Mouse (Mus musculus) midbrain, embryonic 11.5 days (tissue): ENCODE data around the gene Abca5. TPM values are rescaled to one million over a fixed set of nuclear protein-coding genes. Genes with fewer than 3 reads are reported as not detected.

Experiments used
- ATAC-seq: fragments of 200-750 bp; cut with Nextera tagmentation; 2 replicates; pipeline ENCODE4 v1.8.0; 2017; ENCODE audit warnings: moderate TSS enrichment, moderate library complexity; ENCODE audit not compliant: low FRiP score
- DNase-seq: peaks from one replicate; pipeline ENCODE4 v3.0.0; 2015; ENCODE audit warnings: low spot score; ENCODE audit errors: missing footprints
- H3K27ac ChIP-seq: fragments of 300-500 bp; sonication (generic); 2 replicates; pipeline ENCODE4 v1.5.1; 2014; ENCODE audit warnings: low read depth, low read length
- H3K27me3 ChIP-seq: fragments of 300-500 bp; sonication (generic); 2 replicates; pipeline ENCODE4 v1.6.1; 2014; ENCODE audit warnings: mild to moderate bottlenecking, low read length, moderate library complexity, mixed read lengths; ENCODE audit not compliant: control insufficient read depth, insufficient read depth
- H3K36me3 ChIP-seq: fragments of 300-500 bp; sonication (generic); 2 replicates; pipeline ENCODE4 v1.6.1; 2014; ENCODE audit warnings: mild to moderate bottlenecking, low read length, moderate library complexity, mixed read lengths; ENCODE audit not compliant: control insufficient read depth, insufficient read depth
- H3K4me1 ChIP-seq: fragments of 300-500 bp; sonication (generic); 2 replicates; pipeline ENCODE4 v1.6.1; 2014; ENCODE audit warnings: low read length; ENCODE audit not compliant: control insufficient read depth, insufficient read depth
- H3K4me2 ChIP-seq: fragments of 300-500 bp; sonication (generic); 2 replicates; pipeline ENCODE4 v1.6.1; 2014; ENCODE audit warnings: mild to moderate bottlenecking, moderate library complexity
- H3K4me3 ChIP-seq: fragments of 300-500 bp; sonication (generic); 2 replicates; pipeline ENCODE4 v1.5.1; 2014; ENCODE audit warnings: low read depth, low read length
- H3K9ac ChIP-seq: fragments of 300-500 bp; sonication (generic); 2 replicates; pipeline ENCODE4 v1.6.1; 2014; ENCODE audit warnings: low read length
- H3K9me3 ChIP-seq: fragments of 300-500 bp; sonication (generic); 2 replicates; pipeline ENCODE4 v1.6.1; 2016; ENCODE audit warnings: low read length; ENCODE audit not compliant: control insufficient read depth
- WGBS: fragments of 180-500 bp; shearing (Covaris S2); extraction: QIAGEN DNeasy Blood & Tissue Kit; methylation state at CpG from one replicate; pipeline ENCODE4 v1.1.7; 2014; 5-methylcytosine and 5-hydroxymethylcytosine counted together
- polyA plus RNA-seq: library from polyadenylated mRNA; unstranded; fragments of >200 nt; fragmentation: Nextera tagmentation; extraction: Ambion mirVana; gene quantifications from 2 replicates; pipeline ENCODE4 v1.2.1, GENCODE M21; 2014

Abca5 gene
- polyA plus RNA-seq, 1 experiment from 2014 or later = 4.2 TPM

DNA sequence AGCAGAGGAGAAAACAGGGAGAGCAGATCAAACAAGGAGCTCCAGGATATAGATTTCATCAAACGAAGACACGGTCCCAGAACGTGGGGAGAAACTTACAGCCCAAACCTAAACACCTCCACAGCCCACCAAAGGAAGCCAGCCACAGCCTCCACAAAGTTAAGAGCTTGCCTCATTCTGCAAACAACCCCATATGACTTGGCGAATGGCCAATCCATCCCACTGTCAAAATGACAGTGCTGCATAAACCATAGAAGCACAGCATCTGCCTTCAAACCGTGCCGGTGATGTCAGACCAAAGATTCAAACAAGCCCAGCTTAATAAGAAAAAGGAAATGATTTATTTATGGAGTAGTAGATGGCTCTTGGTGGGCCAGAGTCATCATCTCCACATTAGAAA, 7.4 kb downstream of the Abca5 start:
- no peaks in the 10 kb centered on the region for H3K36me3 ChIP-seq
- no peak overlapping the region for H3K27ac ChIP-seq
- peak; percentile 35 for DNase-seq
- H3K4me2 ChIP-seq = no peak overlapping the region
- H3K4me1 ChIP-seq = no peaks in the 10 kb centered on the region
- 92% methylated on average over 6 of the region's 6 CpGs for WGBS
- H3K4me3 ChIP-seq = no peak overlapping the region
- H3K9ac ChIP-seq = no peak overlapping the region
- no peak for ATAC-seq
- no peaks in the 10 kb centered on the region for H3K9me3 ChIP-seq
- H3K27me3 ChIP-seq = no peaks in the 10 kb centered on the region

DNA sequence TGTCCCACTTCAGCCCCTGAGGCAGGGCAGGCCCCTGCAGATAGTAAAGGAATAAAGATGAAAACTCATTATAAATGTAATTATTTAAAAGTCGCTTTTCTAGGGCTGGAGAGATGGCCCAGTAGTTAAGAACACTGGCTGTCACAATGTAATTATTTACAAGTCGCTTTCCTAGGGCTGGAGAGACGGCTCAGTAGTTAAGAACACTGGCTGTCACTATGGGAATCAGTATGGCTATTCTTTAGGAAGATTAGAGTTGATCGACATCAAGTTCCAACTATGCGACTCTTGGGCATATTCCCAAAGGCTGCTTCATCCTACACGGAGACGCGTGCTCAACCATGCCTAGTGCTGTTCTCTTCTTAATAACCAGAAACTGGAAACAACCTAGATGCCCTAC, 15.2 kb downstream of the Abca5 start:
- no peak overlapping the region for H3K9ac ChIP-seq
- DNase-seq (peak; percentile 75), ATAC-seq (no peak)
- no peak overlapping the region for H3K4me3 ChIP-seq
- no peak overlapping the region for H3K27ac ChIP-seq
- 0 out of 2 replicates have a peak, but pooled peaks cover 2% of the 10 kb centered on the region for H3K4me1 ChIP-seq
- H3K36me3 ChIP-seq = no peaks in the 10 kb centered on the region
- no peak overlapping the region for H3K4me2 ChIP-seq
- 28% methylated on average over 8 of the region's 8 CpGs for WGBS
- H3K27me3 ChIP-seq = no peaks in the 10 kb centered on the region
- H3K9me3 ChIP-seq = no peaks in the 10 kb centered on the region

DNA sequence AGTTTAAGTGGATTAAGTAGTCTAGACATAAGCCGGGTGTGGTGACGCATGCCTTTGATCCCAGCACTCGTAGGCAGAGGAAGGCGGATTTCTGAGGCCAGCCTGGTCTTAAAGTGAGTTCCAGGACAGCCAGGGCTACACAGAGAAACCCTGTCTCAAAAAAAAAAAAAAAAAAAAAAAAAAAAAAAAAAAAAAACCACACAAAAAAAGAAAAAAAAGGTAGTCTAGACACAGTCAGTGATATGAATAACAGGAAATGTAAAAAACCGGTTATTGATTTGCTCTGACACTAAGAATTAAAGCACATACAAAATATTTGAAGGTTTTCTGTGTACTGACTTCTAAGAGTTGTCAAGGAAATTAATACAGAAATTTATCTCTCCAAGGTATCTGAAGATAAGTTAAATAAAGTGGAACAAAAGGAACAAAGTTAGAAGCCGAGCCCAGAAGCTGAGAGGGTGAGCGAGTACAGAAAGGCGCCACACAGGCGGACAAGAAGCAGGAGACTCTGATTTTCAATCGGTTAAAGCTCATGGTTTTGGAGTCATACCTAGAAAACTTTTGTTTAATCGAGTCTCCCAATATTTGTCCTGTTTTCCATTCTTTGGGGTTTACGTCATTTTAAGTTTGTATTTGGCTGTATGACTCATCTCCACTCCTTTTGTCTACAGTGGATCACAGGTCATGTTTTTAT, 30.9 kb downstream of the Abca5 start:
- no peak overlapping the region for H3K4me2 ChIP-seq
- no peaks in the 10 kb centered on the region for H3K27me3 ChIP-seq
- no peak overlapping the region for H3K9ac ChIP-seq
- no peaks in the 10 kb centered on the region for H3K9me3 ChIP-seq
- WGBS = 84% methylated on average over 12 of the region's 12 CpGs
- H3K4me3 ChIP-seq = no peak overlapping the region
- H3K4me1 ChIP-seq = peaks cover 3% of the 10 kb centered on the region; the same call in 1 of the 2 replicates
- no peak for ATAC-seq
- peak; percentile 74 for DNase-seq
- no peak overlapping the region for H3K27ac ChIP-seq
- no peaks in the 10 kb centered on the region for H3K36me3 ChIP-seq

DNA sequence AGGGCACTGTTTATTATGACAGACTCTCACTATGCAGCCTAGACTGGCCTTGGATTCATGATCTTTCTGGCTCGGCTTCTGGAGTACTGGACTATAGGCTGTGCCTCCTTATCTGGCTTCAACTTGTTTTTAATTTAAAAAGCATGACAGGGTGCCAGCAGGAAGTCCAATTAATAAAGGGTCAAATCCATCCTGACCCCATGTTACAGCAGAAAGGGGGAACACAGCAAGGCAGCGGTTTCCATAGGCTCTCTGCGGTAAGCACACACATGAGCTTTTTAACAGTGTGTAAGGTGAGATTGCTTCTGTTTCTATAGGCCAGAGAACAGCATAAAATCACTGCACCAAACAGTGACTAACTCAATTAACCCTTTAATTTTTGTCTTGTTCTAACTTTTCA, 34.1 kb downstream of the Abca5 start:
- Histone ChIP-seq H3K4me1 (peaks cover 3% of the 10 kb centered on the region; the same call in 1 of the 2 replicates), H3K27ac (no peak overlapping the region), H3K9me3 (no peaks in the 10 kb centered on the region), H3K9ac (no peak overlapping the region), H3K36me3 (no peaks in the 10 kb centered on the region), H3K4me2 (no peak overlapping the region), H3K27me3 (no peaks in the 10 kb centered on the region), H3K4me3 (no peak overlapping the region)
- ATAC-seq (no peak), DNase-seq (peak; percentile 79)
- WGBS = 49% methylated on average over 3 of the region's 3 CpGs

DNA sequence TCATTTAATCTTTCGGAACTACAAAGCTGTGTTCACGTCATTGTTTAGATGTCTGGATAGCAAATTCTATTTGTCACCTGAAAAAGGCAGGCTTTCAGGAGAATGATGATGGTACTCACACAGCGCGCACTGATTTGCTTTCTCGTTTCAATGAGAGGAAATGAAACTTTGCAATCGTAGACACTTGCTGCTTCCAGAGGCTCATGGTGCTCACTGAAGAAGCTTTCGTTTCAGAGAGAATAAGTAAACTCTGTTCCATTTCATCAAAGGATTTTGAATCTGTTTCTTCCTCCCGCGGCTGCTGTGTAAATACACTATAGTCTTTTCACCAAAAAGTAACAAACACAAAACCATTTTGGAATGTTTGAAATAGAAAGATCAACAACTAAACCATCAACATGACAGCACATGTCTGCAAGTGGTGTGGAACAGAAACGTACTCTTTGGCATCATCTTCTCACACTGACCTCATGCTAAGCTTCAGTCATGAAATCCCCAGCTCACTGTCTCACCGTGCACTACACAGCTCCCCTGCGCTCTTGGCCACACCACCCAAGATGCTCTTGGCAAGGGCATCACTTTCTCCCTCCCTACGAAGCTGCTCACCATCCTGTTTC, 39.5 kb downstream of the Abca5 start:
- Histone ChIP-seq H3K36me3 (no peaks in the 10 kb centered on the region), H3K9ac (no peak overlapping the region), H3K4me2 (no peak overlapping the region), H3K9me3 (no peaks in the 10 kb centered on the region), H3K4me3 (no peak overlapping the region), H3K4me1 (0 out of 2 replicates have a peak, but pooled peaks cover 3% of the 10 kb centered on the region), H3K27me3 (no peaks in the 10 kb centered on the region), H3K27ac (no peak overlapping the region)
- 76% methylated on average over 13 of the region's 13 CpGs for WGBS
- peak; percentile 57 for DNase-seq
- ATAC-seq = no peak

DNA sequence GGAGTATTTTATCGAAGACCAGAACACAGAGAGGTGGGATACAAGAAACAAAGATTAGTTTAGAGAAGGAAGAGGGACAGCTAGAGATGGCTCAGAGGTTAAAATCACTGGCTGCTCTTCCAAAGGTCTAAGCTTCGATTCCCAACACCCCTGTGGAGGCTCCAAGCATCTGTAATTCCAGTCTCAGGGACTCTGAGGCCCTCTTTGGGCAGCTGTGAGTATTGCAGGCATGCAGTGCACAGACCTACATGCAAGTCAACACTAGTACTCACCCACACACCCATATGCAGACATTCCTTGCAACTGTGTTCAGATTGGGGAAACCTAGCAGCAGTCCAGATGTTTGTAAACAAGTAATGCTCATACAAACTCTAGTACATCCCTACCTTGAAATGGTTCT, 46.9 kb downstream of the Abca5 start:
- 79% methylated on average over 2 of the region's 2 CpGs for WGBS
- no peak overlapping the region for H3K4me3 ChIP-seq
- H3K9ac ChIP-seq = no peak overlapping the region
- no peak overlapping the region for H3K4me2 ChIP-seq
- no peaks in the 10 kb centered on the region for H3K36me3 ChIP-seq
- ATAC-seq (no peak), DNase-seq (peak; percentile 85)
- no peaks in the 10 kb centered on the region for H3K4me1 ChIP-seq
- no peak overlapping the region for H3K27ac ChIP-seq
- no peaks in the 10 kb centered on the region for H3K27me3 ChIP-seq
- no peaks in the 10 kb centered on the region for H3K9me3 ChIP-seq

DNA sequence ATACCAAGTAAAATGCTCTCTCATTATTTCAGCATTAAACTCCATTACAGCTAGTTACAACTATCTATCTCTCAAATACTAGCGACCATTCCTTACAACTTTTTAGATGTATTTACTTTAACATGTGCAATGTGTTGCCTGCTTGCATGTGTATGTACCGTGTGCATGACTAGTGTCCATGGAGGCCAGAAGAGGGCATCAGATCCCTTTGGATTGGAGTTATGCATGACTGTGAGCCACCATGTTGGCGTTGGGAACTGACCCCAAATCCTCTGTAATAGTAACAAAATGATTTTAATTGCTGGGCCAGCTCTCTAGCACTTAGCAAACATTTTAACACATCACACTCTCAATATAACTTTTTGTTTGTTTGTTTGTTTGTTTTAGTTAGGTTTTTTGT, 49.1 kb downstream of the Abca5 start:
- no peaks in the 10 kb centered on the region for H3K4me1 ChIP-seq
- 79% methylated on average over 3 of the region's 3 CpGs for WGBS

DNA sequence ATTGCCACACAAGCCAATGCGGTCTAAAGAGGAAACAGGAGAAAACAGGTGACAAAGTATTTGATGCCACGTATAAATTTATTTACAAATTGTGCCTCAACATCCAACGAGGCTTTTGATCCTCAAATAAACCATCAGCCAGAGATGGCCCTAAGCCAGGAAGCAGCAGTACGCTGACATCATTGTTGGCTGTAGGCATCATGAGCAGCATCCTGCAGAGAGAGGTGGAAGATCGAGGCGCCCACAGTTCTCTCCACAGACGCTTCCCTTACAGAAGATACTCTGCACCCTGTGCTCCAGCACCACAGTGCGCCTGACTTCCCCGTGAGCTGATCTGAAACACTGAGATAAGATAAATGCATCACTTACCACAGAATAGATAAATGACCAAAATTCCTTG, 49.8 kb downstream of the Abca5 start:
- 81% methylated on average over 9 of the region's 9 CpGs for WGBS
- no peak overlapping the region for H3K4me3 ChIP-seq
- no peak for DNase-seq
- H3K27me3 ChIP-seq = no peaks in the 10 kb centered on the region
- H3K27ac ChIP-seq = no peak overlapping the region
- H3K9me3 ChIP-seq = no peaks in the 10 kb centered on the region
- no peaks in the 10 kb centered on the region for H3K36me3 ChIP-seq
- no peaks in the 10 kb centered on the region for H3K4me1 ChIP-seq
- no peak for ATAC-seq
- H3K9ac ChIP-seq = no peak overlapping the region
- no peak overlapping the region for H3K4me2 ChIP-seq

More for the DNA sequence above, 49.1 kb downstream of the Abca5 start:
- no peaks in the 10 kb centered on the region for H3K27me3 ChIP-seq
- no peak overlapping the region for H3K27ac ChIP-seq
- H3K4me2 ChIP-seq = no peak overlapping the region
- H3K4me3 ChIP-seq = no peak overlapping the region
- no peaks in the 10 kb centered on the region for H3K9me3 ChIP-seq
- H3K36me3 ChIP-seq = no peaks in the 10 kb centered on the region
- H3K9ac ChIP-seq = no peak overlapping the region
- DNase-seq (no peak), ATAC-seq (no peak)

DNA sequence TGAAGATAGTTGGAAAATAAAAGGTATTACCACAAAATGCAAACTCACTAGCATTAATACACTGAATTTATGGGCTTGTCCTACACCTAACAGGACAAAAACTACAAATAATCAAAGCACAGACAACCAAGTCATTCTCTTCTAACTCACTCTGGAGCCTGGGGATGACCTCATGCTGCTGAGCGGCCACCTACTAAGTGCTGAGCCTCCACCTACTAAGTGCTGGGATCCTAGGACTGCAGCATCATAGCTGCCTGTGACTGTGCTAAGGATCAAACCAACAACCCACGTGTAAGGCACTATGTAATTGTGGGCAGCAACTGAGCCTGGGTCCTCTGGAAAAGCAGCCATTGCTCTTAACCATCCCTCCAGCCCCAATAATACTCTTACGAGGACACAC, 51.2 kb downstream of the Abca5 start:
- 85% methylated on average over 3 of the region's 3 CpGs for WGBS

More for the DNA sequence above, 51.2 kb downstream of the Abca5 start:
- no peaks in the 10 kb centered on the region for H3K36me3 ChIP-seq
- no peak overlapping the region for H3K27ac ChIP-seq
- no peaks in the 10 kb centered on the region for H3K9me3 ChIP-seq
- H3K27me3 ChIP-seq = no peaks in the 10 kb centered on the region
- ATAC-seq (no peak), DNase-seq (no peak)
- no peak overlapping the region for H3K9ac ChIP-seq
- H3K4me2 ChIP-seq = no peak overlapping the region
- H3K4me3 ChIP-seq = no peak overlapping the region
- no peaks in the 10 kb centered on the region for H3K4me1 ChIP-seq
